Mouse (Mus musculus) c-Kit-positive CD71-negative TER-119-negative erythroid progenitor cells, embryonic 14.5 days (primary cell): Measurements from ENCODE around the gene Cir1.
A peak's percentile ranks its signal among the peaks of the same experiment; 100 is the strongest.

Experiments
- DNase-seq: peaks from one replicate; pipeline ENCODE4 v3.0.0-alpha.2; 2013; ENCODE audit warnings: low read depth

Cir1 gene

GRCm38 (mm10) chr2:73301979-73302378 lies 10.5 kb downstream of the Cir1 start:
- DNase-seq: no peak

DNA sequence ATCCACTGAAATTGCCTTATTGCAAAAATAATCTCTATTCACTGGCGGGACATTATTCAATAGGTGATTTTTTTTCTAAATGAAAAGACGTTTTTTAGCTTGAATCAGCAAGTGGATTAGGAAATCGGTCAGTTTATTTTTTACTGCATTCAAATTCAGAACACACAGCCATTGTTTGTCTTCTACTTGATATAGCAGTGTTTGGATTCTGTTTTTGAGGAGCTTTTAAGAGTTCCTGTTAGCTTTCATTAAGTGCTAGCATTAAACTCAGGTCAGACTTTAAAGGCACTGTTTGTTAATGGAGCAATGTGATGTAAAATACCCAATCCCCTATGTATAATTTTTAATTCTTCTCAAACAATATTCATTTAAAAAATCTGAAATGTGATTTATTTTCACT lies 13.7 kb downstream of the Cir1 start:
- no peak for DNase-seq

DNA sequence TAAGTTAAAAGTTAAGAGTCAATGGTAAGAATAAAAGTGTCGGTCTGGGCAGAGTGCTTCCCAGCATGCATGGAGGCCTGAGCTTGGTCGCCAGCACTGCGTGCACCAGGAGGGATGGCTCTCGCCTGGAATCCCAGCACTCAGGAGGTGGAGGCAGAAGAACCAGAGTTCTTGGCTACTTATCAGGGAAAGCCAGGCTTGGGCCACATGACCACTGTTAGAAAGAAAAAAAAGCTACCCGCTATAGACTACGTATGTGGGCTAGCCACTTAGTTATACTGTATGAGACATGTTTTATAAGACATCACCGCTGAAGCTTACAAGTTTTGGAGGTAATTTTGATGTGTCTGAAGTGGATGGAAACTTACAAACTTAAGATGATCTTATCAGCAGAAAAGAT lies 14.3 kb downstream of the Cir1 start:
- DNase-seq: no peak

DNA sequence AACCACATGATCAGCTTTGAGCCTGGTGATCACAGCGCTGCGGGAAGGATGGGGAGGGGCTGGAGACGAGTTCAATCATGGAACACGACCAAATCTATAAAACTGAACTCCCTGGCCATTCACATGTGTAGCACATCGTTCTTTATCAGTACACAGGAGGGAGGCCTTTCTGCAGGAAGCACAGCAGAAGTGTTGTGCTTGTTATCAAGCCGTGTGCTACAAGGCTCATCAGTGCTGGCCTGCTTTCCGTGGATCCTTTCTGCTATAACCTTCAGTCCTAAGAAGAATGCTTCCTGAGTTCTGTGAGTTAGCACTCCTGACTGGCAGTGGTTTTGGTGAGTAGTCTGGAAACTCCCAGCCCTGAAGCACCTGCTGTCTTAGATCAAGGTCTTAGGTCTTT lies 17.5 kb downstream of the Cir1 start:
- no peak for DNase-seq

- no peak for DNase-seq
Observed at GRCm38 (mm10) chr2:73291130-73291529, 21.4 kb downstream of the Cir1 start.

DNA sequence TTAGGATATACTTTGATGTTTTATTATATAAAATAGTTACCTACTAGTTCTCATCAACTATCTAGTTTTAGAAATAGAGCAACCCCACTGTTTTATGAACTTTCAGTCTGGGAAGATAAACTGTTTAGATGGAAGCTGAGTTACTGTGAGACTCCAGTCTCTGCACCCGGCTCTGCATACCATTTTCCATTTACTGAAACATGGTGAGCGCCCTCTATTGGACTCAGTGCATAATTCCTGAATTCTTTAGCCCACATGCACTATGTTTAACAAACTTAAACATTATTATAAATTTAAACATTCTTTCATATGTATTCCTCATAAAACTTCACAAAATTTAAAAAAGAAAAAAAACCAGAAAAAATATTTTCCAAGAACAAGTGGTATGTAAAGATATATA lies 26.9 kb downstream of the Cir1 start:
- DNase-seq: no peak

GRCm38 (mm10) chr2:73281707-73282106 lies 30.8 kb downstream of the Cir1 start:
- DNase-seq: no peak

DNA sequence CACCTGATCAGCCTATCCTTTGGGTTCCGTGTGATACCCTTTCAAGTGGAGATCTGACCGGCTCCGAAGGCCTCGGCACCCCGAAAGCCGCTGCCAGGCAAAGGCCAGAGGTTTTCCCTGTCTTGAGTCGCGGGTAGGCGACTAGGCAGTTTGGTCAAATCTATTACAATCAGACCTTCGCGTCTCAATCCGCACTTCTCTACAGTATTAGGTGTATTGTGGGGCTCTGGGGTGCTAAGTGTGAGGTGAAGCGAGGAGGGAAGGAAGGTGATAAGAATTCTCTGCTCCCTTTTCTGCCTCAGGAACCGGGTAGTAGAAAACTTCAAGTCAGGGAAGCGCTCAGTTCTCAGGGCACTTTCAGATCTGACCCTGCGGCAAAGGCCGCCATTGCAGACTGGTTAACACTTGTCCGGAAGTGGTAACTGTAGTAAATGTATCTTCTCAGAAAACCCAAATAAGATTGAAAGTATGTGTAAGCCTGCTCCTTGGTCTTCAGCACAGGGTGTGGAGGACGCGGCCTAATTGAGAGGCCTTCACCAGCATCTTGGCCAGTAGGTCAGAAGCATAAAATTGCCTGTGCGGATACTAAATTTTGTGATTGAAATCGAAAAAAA lies 31.3 kb downstream of the Cir1 start:
- DNase-seq: no peak

DNA sequence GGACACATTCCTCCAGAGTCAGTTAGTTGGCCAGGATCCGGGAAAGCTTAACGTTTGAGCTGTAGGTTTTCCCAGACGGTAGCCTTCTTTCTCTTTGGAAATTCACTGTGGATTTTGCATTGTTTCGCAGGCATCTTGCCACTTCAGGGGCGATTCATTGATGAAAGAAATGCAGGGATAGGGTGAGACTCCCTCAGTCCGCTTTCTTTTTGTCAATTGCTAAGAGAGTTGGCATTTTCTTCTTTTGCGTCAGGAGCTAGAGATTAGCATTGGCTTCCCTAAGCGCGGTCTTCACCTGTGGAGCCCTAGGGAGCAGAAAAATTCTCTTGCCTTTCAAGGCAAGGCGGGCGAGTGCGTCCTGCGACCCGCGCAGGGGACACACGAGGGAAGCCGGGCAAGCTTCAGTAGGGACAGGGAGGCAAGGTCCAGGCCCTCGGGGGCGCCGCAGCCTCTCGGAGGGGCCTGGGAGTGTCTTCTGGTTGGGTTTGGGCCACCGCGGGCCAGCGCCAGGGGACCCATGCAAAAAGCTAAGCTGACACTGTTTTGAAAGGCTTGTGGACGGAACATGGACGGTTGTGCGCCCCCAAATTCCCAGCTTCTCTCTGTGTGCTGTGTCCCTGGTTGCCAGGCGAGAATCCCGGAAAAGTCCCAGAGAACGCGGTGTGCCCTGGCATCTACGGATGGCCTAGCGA lies 32.0 kb downstream of the Cir1 start:
- DNase-seq: no peak

DNA sequence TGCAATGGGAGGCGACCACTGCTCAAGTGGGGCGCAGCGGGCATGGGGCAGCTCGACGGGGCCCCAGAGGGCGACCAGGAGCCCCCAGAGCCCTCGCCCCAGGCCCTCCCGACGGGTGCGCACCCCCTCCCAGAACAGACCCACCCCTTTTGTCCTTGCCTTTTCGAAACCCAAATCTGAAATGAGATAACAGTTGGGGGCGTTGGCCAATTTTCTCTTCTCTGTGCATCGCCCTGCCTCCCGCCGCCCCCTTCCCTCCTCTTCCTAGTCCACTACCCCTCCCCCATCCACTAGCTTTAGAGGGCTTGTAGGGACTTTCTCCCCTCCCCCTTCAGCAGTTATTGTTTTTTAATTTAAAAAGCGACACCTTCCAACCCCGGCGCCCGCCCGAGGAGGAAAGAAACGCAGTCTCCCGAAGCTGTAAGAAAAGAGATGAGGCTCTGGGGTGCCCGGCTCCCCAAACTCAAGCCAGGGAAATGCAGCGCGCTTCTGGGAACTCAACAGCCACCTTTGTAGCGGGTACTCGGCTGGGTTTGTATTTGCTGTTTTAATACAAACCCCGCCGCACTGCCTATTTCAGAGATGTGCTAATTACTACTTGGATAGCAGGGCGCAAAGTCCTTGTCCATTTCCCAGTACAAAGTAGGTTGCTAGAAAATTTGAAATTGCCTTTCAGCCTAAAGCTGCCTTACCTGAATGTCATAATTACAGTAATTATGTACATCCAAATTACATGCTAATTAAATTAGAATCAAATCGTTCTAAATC lies 33.0 kb downstream of the Cir1 start:
- no peak for DNase-seq

DNA sequence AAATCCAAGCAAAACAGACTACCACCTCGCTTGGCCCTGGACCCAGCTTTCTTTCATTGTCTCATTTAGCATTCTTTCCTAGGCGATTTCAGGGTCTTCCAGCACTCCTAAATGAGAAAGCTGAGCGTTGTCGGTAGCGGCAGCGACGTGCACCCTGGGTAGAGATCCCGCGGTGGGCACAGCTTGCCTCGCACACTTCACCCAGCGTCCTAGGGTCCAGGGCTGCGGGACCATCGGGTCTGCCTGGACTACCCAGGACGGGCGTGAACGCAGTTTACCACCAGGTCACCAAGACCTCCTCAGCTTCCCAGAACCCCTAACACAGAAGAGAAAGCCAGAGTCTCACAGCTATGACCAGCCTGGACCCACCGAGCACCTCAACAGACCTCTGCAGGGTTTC lies 33.6 kb downstream of the Cir1 start:
- no peak for DNase-seq

- DNase-seq: peak; percentile 86
Observed at GRCm38 (mm10) chr2:73278131-73278854, 34.2 kb downstream of the Cir1 start.

GRCm38 (mm10) chr2:73277709-73278075 lies 34.8 kb downstream of the Cir1 start:
- DNase-seq: no peak

DNA sequence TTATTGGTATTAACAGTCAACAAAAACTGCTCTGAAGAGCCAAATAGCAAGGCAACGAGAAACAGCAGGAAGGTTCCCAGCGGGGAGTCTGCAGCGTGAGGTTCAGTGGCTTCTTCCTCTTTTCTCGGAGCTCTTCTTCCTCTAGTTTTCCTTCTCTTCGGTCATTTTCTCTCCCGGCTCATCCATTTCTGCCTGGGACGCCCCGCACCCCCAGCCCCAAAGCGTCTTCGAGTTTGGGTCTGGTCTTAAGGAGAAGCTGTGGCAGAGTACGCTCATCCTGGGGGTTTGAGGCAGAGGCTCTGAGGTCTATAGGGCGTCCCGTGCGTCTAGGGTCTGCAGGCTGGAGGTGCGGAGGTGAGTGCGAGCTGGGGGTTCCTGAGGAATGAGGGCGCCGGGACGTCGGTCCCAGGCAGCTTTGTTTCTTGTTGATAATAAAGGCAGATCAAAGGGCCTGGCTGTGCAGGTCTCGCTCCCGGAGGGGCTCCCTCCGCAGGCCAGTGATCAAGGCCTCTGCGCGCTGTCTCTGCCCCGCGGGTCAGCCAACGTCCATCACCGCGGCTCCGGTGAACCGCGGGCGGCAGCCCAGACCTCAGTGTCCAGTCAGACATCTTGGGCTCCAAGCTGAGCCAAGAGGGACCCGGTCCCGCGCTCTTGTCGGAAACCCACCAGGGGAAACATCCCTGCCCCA lies 35.3 kb downstream of the Cir1 start:
- no peak for DNase-seq

DNA sequence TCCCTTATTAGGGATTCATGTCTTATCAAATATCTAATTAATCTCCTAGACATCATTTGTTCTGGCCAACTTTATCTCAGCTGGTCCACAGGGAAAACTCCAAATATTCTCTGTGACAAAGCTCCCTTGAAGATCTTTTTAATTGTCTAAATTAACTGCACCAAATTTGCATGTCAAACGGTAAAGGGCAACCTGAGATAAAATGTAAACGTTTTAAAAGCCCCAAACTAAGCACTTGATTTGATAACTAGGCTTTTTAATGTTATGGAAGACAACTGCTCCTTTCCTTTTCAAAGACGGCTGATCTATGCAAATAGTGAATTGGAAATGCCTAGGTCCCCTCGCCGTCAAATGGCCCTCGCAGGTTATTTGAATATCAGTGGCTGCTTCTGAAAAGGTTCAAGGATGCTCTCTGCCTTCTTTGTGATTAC lies 36.3 kb downstream of the Cir1 start:
- no peak for DNase-seq

DNA sequence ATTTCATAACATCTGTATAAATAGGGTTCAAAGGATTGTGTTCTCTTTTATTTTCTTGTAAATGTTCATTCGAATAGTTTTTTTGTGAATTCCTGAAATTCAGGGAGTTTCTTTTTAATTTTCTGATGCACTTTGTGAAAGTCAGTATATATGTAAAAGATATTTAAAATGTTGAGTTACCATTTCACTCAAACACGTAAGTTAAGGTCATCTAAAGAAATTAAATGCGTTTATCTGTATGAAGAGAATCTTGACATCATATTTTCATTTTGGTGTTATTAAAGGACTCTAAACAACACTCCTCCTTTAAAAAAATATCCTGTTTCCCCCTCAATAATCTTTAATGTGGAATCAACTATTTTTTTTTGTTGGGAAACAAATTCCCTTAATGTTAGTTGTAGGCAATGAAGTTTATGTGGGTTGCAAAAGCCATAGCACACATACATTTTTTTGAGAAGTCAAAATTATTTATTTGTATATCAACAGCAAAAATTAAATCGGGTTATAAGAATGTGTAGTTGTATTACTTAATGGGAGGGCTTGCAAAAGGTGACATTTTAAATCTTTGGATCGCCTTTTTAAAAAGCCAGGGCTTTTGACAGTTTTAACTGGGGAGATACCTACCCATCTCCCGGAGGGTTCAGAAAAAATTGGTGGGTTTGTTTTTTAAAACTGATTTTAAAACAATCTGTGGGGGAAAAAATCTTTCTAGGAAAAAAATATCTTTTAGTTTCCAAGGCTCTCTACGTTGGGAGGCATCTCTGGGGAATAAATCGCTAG lies 37.0 kb downstream of the Cir1 start:
- DNase-seq: no peak

DNA sequence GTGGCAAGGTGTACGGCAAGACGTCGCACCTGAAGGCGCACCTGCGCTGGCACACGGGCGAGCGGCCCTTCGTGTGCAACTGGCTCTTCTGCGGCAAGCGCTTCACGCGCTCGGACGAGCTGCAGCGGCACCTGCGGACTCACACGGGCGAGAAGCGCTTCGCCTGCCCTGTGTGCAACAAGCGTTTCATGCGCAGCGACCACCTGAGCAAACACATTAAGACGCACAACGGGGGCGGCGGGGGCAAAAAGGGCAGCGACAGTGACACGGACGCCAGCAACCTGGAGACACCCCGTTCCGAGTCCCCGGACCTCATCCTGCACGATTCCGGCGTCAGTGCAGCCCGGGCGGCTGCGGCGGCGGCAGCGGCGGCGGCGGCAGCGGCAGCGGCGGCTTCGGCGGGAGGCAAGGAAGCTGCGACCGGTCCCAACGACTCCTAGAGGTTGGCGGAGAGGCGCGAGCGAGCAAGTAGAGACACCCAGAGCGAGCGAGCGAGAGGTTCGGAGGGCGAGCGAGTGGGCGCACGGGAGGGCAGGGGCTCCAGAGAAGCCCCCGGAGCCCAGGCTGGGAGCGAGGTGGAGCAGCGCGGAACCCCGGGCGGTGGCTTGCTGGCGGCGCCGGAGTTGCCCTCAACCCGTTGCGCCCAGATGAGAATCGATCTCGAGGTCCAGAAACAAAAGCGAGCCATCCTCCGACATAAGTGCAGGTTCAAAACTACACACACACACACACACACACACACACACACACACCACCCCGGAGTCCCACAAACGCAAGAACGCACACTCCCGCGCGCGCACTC lies 38.2 kb downstream of the Cir1 start:
- no peak for DNase-seq

GRCm38 (mm10) chr2:73273249-73274118 lies 39.0 kb downstream of the Cir1 start:
- no peak for DNase-seq
